Mouse (Mus musculus): ENCODE results near the gene Hsd3b7. TPM values are rescaled to one million over a fixed set of nuclear protein-coding genes. Genes with fewer than 3 reads are reported as not detected.
A peak's percentile ranks its signal among the peaks of the same experiment; 100 is the strongest.

Hsd3b7 gene
- polyA plus RNA-seq, 1 experiment from 2014 or later, result 11.3 TPM

GRCm38 (mm10) chr7:127777474-127778266 is 22.7 kb upstream of the Hsd3b7 start:
- 3% methylated on average over 38 of the region's 66 CpGs for WGBS
- H3K4me3 ChIP-seq, result peak overlapping the region; percentile 74
- no peaks in the 10 kb centered on the region for H3K9me3 ChIP-seq
- H3K27ac ChIP-seq, result peak overlapping the region; percentile 97
- peak overlapping the region; percentile 81 for H3K4me2 ChIP-seq (replicated peaks)
- H3K9ac ChIP-seq, result peak overlapping the region; percentile 92
- H3K27me3 ChIP-seq, result no peaks in the 10 kb centered on the region
- peaks cover 30% of the 10 kb centered on the region for H3K4me1 ChIP-seq
- peak; percentile 48 for ATAC-seq (ENCODE audit: low FRiP score, low read depth)
- H3K36me3 ChIP-seq, result peaks cover 49% of the 10 kb centered on the region

GRCm38 (mm10) chr7:127778350-127778749 is 22.1 kb upstream of the Hsd3b7 start:
- Histone ChIP-seq H3K36me3 (peaks cover 55% of the 10 kb centered on the region), H3K4me3 (peak overlapping the region; percentile 74), H3K27ac (peak overlapping the region; percentile 97; the same call in 1 of the 2 replicates), H3K4me2 (replicated peaks) (peak overlapping the region; percentile 81), H3K9ac (peak overlapping the region; percentile 92), H3K27me3 (no peaks in the 10 kb centered on the region), H3K9me3 (no peaks in the 10 kb centered on the region), H3K4me1 (peaks cover 30% of the 10 kb centered on the region)
- WGBS, result 82% methylated on average over 4 of the region's 4 CpGs
- ATAC-seq (ENCODE audit: low FRiP score, low read depth), result no peak

- WGBS, result 91% methylated on average over 7 of the region's 7 CpGs
- no peak within 1 kb of the TSS for H3K9ac ChIP-seq
- peaks cover 99% of the 10 kb centered on the region for H3K36me3 ChIP-seq
- no peaks in the 10 kb centered on the region for H3K9me3 ChIP-seq
- H3K4me3 ChIP-seq, result no peak within 1 kb of the TSS
- no peak for ATAC-seq (ENCODE audit: low FRiP score, low read depth)
- no peaks in the 10 kb centered on the region for H3K27me3 ChIP-seq
- no peaks in the 10 kb centered on the region for H3K4me1 ChIP-seq
- no peak within 1 kb of the TSS for H3K27ac ChIP-seq
- H3K4me2 ChIP-seq (replicated peaks), result no peak within 1 kb of the TSS
Observed at GRCm38 (mm10) chr7:127785308-127785707, 15.1 kb upstream of the Hsd3b7 start, which contains the start of gene Gm49388. Gm49388 (plus strand) TSS chr7:127785608.

GRCm38 (mm10) chr7:127797076-127797845 is 3.1 kb upstream of the Hsd3b7 start:
- 91% methylated on average over 23 of the region's 23 CpGs for WGBS
- Histone ChIP-seq H3K4me1 (peaks cover 16% of the 10 kb centered on the region; the same call in 1 of the 2 replicates), H3K4me2 (replicated peaks) (no peak overlapping the region), H3K27me3 (no peaks in the 10 kb centered on the region), H3K9ac (no peak overlapping the region), H3K27ac (no peak overlapping the region), H3K4me3 (no peak overlapping the region), H3K9me3 (no peaks in the 10 kb centered on the region), H3K36me3 (peaks cover 90% of the 10 kb centered on the region)
- ATAC-seq (ENCODE audit: low FRiP score, low read depth), result no peak

- H3K4me1 ChIP-seq, result peaks cover 16% of the 10 kb centered on the region; the same call in 1 of the 2 replicates
- no peak overlapping the region for H3K4me2 ChIP-seq (replicated peaks)
- 88% methylated on average over 4 of the region's 4 CpGs for whole genome bisulfite sequencing
- no peak overlapping the region for H3K4me3 ChIP-seq
- H3K9ac ChIP-seq, result no peak overlapping the region
- no peaks in the 10 kb centered on the region for H3K9me3 ChIP-seq
- H3K27ac ChIP-seq, result no peak overlapping the region
- H3K27me3 ChIP-seq, result no peaks in the 10 kb centered on the region
- peaks cover 89% of the 10 kb centered on the region for H3K36me3 ChIP-seq
- ATAC-seq (ENCODE audit: low FRiP score, low read depth), result no peak
Observed at GRCm38 (mm10) chr7:127798591-127798990, 1.8 kb upstream of the Hsd3b7 start.

- WGBS, result 86% methylated on average over 13 of the region's 13 CpGs
- Histone ChIP-seq H3K36me3 (peaks cover 89% of the 10 kb centered on the region), H3K9me3 (no peaks in the 10 kb centered on the region), H3K27me3 (no peaks in the 10 kb centered on the region), H3K27ac (peak overlapping the region; percentile 10; the same call in 1 of the 2 replicates), H3K4me3 (no peak overlapping the region), H3K4me1 (peaks cover 16% of the 10 kb centered on the region; the same call in 1 of the 2 replicates), H3K9ac (no peak overlapping the region), H3K4me2 (replicated peaks) (no peak overlapping the region)
- ATAC-seq (ENCODE audit: low FRiP score, low read depth), result no peak
Observed at GRCm38 (mm10) chr7:127799211-127799610, 1.2 kb upstream of the Hsd3b7 start.

GRCm38 (mm10) chr7:127799738-127800137 is 666 bp upstream of the Hsd3b7 start:
- no peak overlapping the region for H3K9ac ChIP-seq
- H3K36me3 ChIP-seq, result peaks cover 90% of the 10 kb centered on the region
- 87% methylated on average over 1 of the region's 1 CpGs for WGBS
- ATAC-seq (ENCODE audit: low FRiP score, low read depth), result no peak
- peak overlapping the region; percentile 10; the same call in 1 of the 2 replicates for H3K27ac ChIP-seq
- H3K4me1 ChIP-seq, result peaks cover 16% of the 10 kb centered on the region; the same call in 1 of the 2 replicates
- no peak overlapping the region for H3K4me2 ChIP-seq (replicated peaks)
- H3K27me3 ChIP-seq, result no peaks in the 10 kb centered on the region
- H3K4me3 ChIP-seq, result no peak overlapping the region
- no peaks in the 10 kb centered on the region for H3K9me3 ChIP-seq

GRCm38 (mm10) chr7:127801010-127801621 is 712 bp downstream of the Hsd3b7 start:
- H3K4me2 ChIP-seq (replicated peaks), result peak overlapping the region; percentile 37
- no peak overlapping the region for H3K27ac ChIP-seq
- no peak for ATAC-seq (ENCODE audit: low FRiP score, low read depth)

GRCm38 (mm10) chr7:127802313-127802712 is 1.9 kb downstream of the Hsd3b7 start:
- ATAC-seq (ENCODE audit: low FRiP score, low read depth), result no peak
- Histone ChIP-seq H3K4me1 (peaks cover 16% of the 10 kb centered on the region; the same call in 1 of the 2 replicates), H3K4me3 (no peak overlapping the region), H3K36me3 (peaks cover 82% of the 10 kb centered on the region), H3K4me2 (replicated peaks) (no peak overlapping the region), H3K9ac (no peak overlapping the region), H3K27me3 (no peaks in the 10 kb centered on the region), H3K27ac (no peak overlapping the region), H3K9me3 (no peaks in the 10 kb centered on the region)
- whole genome bisulfite sequencing, result 94% methylated on average over 17 of the region's 17 CpGs

More at GRCm38 (mm10) chr7:127801010-127801621, 712 bp downstream of the Hsd3b7 start:
- no peaks in the 10 kb centered on the region for H3K9me3 ChIP-seq
- 0 out of 2 replicates have a peak overlapping the region, but pooled peaks have one; percentile 0 for H3K9ac ChIP-seq
- peaks cover 86% of the 10 kb centered on the region for H3K36me3 ChIP-seq
- 86% methylated on average over 8 of the region's 8 CpGs for WGBS
- H3K4me3 ChIP-seq, result peak overlapping the region; percentile 20; the same call in 1 of the 2 replicates
- H3K4me1 ChIP-seq, result peaks cover 16% of the 10 kb centered on the region; the same call in 1 of the 2 replicates
- no peaks in the 10 kb centered on the region for H3K27me3 ChIP-seq

- no peaks in the 10 kb centered on the region for H3K27me3 ChIP-seq
- peaks cover 88% of the 10 kb centered on the region for H3K36me3 ChIP-seq
- 75% methylated on average over 5 of the region's 5 CpGs for WGBS
- ATAC-seq (ENCODE audit: low FRiP score, low read depth), result no peak
- H3K4me3 ChIP-seq, result no peak overlapping the region
- no peak overlapping the region for H3K4me2 ChIP-seq (replicated peaks)
- H3K27ac ChIP-seq, result no peak overlapping the region
- H3K9ac ChIP-seq, result no peak overlapping the region
- no peaks in the 10 kb centered on the region for H3K9me3 ChIP-seq
- H3K4me1 ChIP-seq, result no peaks in the 10 kb centered on the region
Observed at GRCm38 (mm10) chr7:127808821-127809220, 8.4 kb downstream of the Hsd3b7 start.

GRCm38 (mm10) chr7:127809846-127810245 is 9.4 kb downstream of the Hsd3b7 start:
- H3K27me3 ChIP-seq, result no peaks in the 10 kb centered on the region
- H3K4me2 ChIP-seq (replicated peaks), result no peak overlapping the region
- WGBS, result 94% methylated on average over 1 of the region's 1 CpGs
- H3K9ac ChIP-seq, result no peak overlapping the region
- H3K4me3 ChIP-seq, result no peak overlapping the region
- H3K4me1 ChIP-seq, result no peaks in the 10 kb centered on the region
- peaks cover 89% of the 10 kb centered on the region for H3K36me3 ChIP-seq
- H3K27ac ChIP-seq, result no peak overlapping the region
- no peaks in the 10 kb centered on the region for H3K9me3 ChIP-seq
- ATAC-seq (ENCODE audit: low FRiP score, low read depth), result no peak
